Mouse (Mus musculus) midbrain, postnatal 0 days (tissue): Measurements from ENCODE around the gene Tmem230. TPM values are rescaled to one million over a fixed set of nuclear protein-coding genes. Genes with fewer than 3 reads are reported as not detected.

Experiments used
- ATAC-seq: fragments of 200-750 bp; cut with Nextera tagmentation; 2 replicates; pipeline ENCODE4 v1.8.0; 2017; ENCODE audit warnings: moderate number of reproducible peaks, mild to moderate bottlenecking, moderate TSS enrichment, moderate library complexity; ENCODE audit not compliant: low FRiP score
- DNase-seq: peaks from one replicate; pipeline ENCODE4 v3.0.0-alpha.2; 2015; ENCODE audit warnings: low spot score
- H3K27ac ChIP-seq: fragments of 300-500 bp; sonication (generic); 2 replicates; pipeline ENCODE4 v1.5.1; 2014; ENCODE audit warnings: low read depth, mild to moderate bottlenecking, low read length, mixed read lengths
- H3K27me3 ChIP-seq: fragments of 300-500 bp; sonication (generic); 2 replicates; pipeline ENCODE4 v1.6.1; 2014; ENCODE audit warnings: low read length, control low read depth, mixed read lengths; ENCODE audit not compliant: insufficient read depth
- H3K36me3 ChIP-seq: fragments of 300-500 bp; sonication (generic); 2 replicates; pipeline ENCODE4 v1.6.1; 2014; ENCODE audit warnings: low read length, control low read depth, mixed read lengths; ENCODE audit not compliant: insufficient read depth
- H3K4me1 ChIP-seq: fragments of 300-500 bp; sonication (generic); 2 replicates; pipeline ENCODE4 v1.6.1; 2014; ENCODE audit warnings: mild to moderate bottlenecking, control low read depth, antibody characterized with exemption, low read length, mixed read lengths; ENCODE audit not compliant: insufficient read depth
- H3K4me2 ChIP-seq: fragments of 300-500 bp; sonication (generic); 2 replicates; pipeline ENCODE4 v1.6.1; 2014; ENCODE audit warnings: low read depth, mild to moderate bottlenecking, low read length, mixed read lengths; ENCODE audit not compliant: poor library complexity, severe bottlenecking
- H3K4me3 ChIP-seq: fragments of 300-500 bp; sonication (generic); 2 replicates; pipeline ENCODE4 v1.5.1; 2014; ENCODE audit warnings: low read depth, mild to moderate bottlenecking, low read length, moderate library complexity
- H3K9ac ChIP-seq: fragments of 300-500 bp; sonication (generic); replicated peaks from 2 replicates; pipeline ENCODE4 v1.6.1; 2014; ENCODE audit warnings: mild to moderate bottlenecking, low read length, moderate library complexity, mixed read lengths; ENCODE audit not compliant: poor library complexity, severe bottlenecking
- H3K9me3 ChIP-seq: fragments of 300-500 bp; sonication (generic); 2 replicates; pipeline ENCODE4 v1.6.1; 2016; ENCODE audit warnings: low read length, control low read depth
- CTCF ChIP-seq: IDR thresholded peaks from 2 replicates; pipeline ENCODE4 v1.5.1; 2016; ENCODE audit warnings: antibody characterized with exemption, mild to moderate bottlenecking
- WGBS: fragments of 180-500 bp; shearing (Covaris S2); extraction: QIAGEN DNeasy Blood & Tissue Kit; methylation state at CpG from one replicate; pipeline ENCODE4 v1.1.7; 2014; 5-methylcytosine and 5-hydroxymethylcytosine counted together
- polyA plus RNA-seq: library from polyadenylated mRNA; unstranded; fragments of >200 nt; fragmentation: Nextera tagmentation; extraction: Ambion mirVana; gene quantifications from 2 replicates; pipeline ENCODE4 v1.2.1, GENCODE M21; 2015
- total RNA-seq: library from RNA; depleted of rRNA; stranded (reverse); fragments of >200 nt; gene quantifications from 2 replicates; pipeline ENCODE4 v1.2.3, GENCODE M21; 2014

Tmem230 gene
- total and polyA plus RNA-seq, 2 experiments from 2014 or later, result 40.1 to 42.0 TPM

- ATAC-seq (no peak), DNase-seq (no peak)
- no peaks in the 10 kb centered on the region for H3K9me3 ChIP-seq
- H3K4me3 ChIP-seq, result no peak overlapping the region
- H3K4me1 ChIP-seq, result no peaks in the 10 kb centered on the region
- no peak overlapping the region for H3K9ac ChIP-seq
- H3K27ac ChIP-seq, result no peak overlapping the region
- H3K4me2 ChIP-seq, result no peak overlapping the region
- WGBS, result 86% methylated on average over 4 of the region's 4 CpGs
- TF ChIP-seq CTCF, result no peak
- no peaks in the 10 kb centered on the region for H3K36me3 ChIP-seq
- no peaks in the 10 kb centered on the region for H3K27me3 ChIP-seq
These were observed 23.2 kb downstream of the Tmem230 start for GRCm38 (mm10) chr2:132224359-132224758.

- Histone ChIP-seq H3K27me3 (no peaks in the 10 kb centered on the region), H3K4me3 (no peak overlapping the region), H3K27ac (no peak overlapping the region), H3K4me2 (no peak overlapping the region), H3K9ac (no peak overlapping the region), H3K36me3 (no peaks in the 10 kb centered on the region), H3K9me3 (no peaks in the 10 kb centered on the region), H3K4me1 (no peaks in the 10 kb centered on the region)
- TF ChIP-seq CTCF, result no peak
- no peak for DNase-seq
- 58% methylated on average over 11 of the region's 11 CpGs for WGBS
- ATAC-seq, result no peak
These were observed 26.0 kb downstream of the Tmem230 start for GRCm38 (mm10) chr2:132221611-132222073.

GRCm38 (mm10) chr2:132211995-132212656 is 35.5 kb downstream of the Tmem230 start:
- Histone ChIP-seq H3K27me3 (no peaks in the 10 kb centered on the region), H3K9ac (no peak overlapping the region), H3K27ac (no peak overlapping the region), H3K9me3 (no peaks in the 10 kb centered on the region), H3K4me2 (no peak overlapping the region), H3K4me3 (no peak overlapping the region), H3K36me3 (no peaks in the 10 kb centered on the region), H3K4me1 (no peaks in the 10 kb centered on the region)
- no peak for DNase-seq
- TF ChIP-seq CTCF, result no peak
- WGBS, result 87% methylated on average over 5 of the region's 5 CpGs
- no peak for ATAC-seq

GRCm38 (mm10) chr2:132210806-132211312 is 36.7 kb downstream of the Tmem230 start:
- no peak overlapping the region for H3K9ac ChIP-seq

GRCm38 (mm10) chr2:132208246-132208881 is 39.2 kb downstream of the Tmem230 start:
- Histone ChIP-seq H3K4me2 (no peak overlapping the region), H3K9ac (no peak overlapping the region), H3K27me3 (no peaks in the 10 kb centered on the region), H3K4me1 (no peaks in the 10 kb centered on the region), H3K9me3 (no peaks in the 10 kb centered on the region), H3K27ac (no peak overlapping the region), H3K36me3 (no peaks in the 10 kb centered on the region), H3K4me3 (no peak overlapping the region)
- no peak for DNase-seq
- 86% methylated on average over 8 of the region's 8 CpGs for WGBS
- no peak for TF ChIP-seq CTCF
- no peak for ATAC-seq

More at GRCm38 (mm10) chr2:132210806-132211312, 36.7 kb downstream of the Tmem230 start:
- Histone ChIP-seq H3K27me3 (no peaks in the 10 kb centered on the region), H3K27ac (no peak overlapping the region), H3K36me3 (no peaks in the 10 kb centered on the region), H3K9me3 (no peaks in the 10 kb centered on the region), H3K4me1 (no peaks in the 10 kb centered on the region), H3K4me2 (no peak overlapping the region), H3K4me3 (no peak overlapping the region)
- ATAC-seq (no peak), DNase-seq (no peak)
- no peak for TF ChIP-seq CTCF
- WGBS, result 88% methylated on average over 9 of the region's 9 CpGs

GRCm38 (mm10) chr2:132206316-132206881 is 41.2 kb downstream of the Tmem230 start:
- Histone ChIP-seq H3K36me3 (no peaks in the 10 kb centered on the region), H3K27me3 (no peaks in the 10 kb centered on the region), H3K4me2 (no peak overlapping the region), H3K4me1 (no peaks in the 10 kb centered on the region), H3K27ac (no peak overlapping the region), H3K9me3 (no peaks in the 10 kb centered on the region), H3K9ac (no peak overlapping the region), H3K4me3 (no peak overlapping the region)
- DNase-seq, result no peak
- 87% methylated on average over 16 of the region's 16 CpGs for WGBS
- ATAC-seq, result no peak
- TF ChIP-seq CTCF, result no peak
